Mouse (Mus musculus) embryonic stem cell, embryonic (primary cell): Measurements from ENCODE around the gene Fam102a.

Source experiments
- CTCF ChIA-PET, 4 experiments: fragments of 300-600 bp in 2 of 4; fragments of 350-600 bp in 2 of 4; sonication (Branson Sonifier 250); formaldehyde crosslinking; loops; one replicate each; lab custom pipeline; 2022; ENCODE audit warnings: inconsistent platforms in 2 of 4; lab: Charles Lee
- POLR2A ChIA-PET, 4 experiments: fragments of 300-600 bp in 2 of 4; fragments of 350-600 bp in 2 of 4; sonication (Branson Sonifier 250); formaldehyde crosslinking; loops; one replicate each; lab custom pipeline; 2022; ENCODE audit warnings: antibody characterized with exemption in 4 of 4, inconsistent platforms in 1 of 4; lab: Charles Lee

The Fam102a gene

GRCm38 (mm10) chr2:32617109-32617508, 82.0 kb downstream of the Fam102a start:
- CTCF ChIA-PET: interaction anchor here in 2 of 4 experiments (1.0 to 1.3 kb wide), 2 partner anchors 14 to 34 kb away, joined by 3 to 5 read pairs; no protein-coding TSS in a partner anchor
- POLR2A ChIA-PET: interaction anchor here in 2 of 4 experiments (0.6 to 1.7 kb wide), 7 partner anchors 8 to 83 kb away, joined by 3 to 7 read pairs (median 4); partner anchors contain the start of gene St6galnac4 (in 1 of the 2)

DNA sequence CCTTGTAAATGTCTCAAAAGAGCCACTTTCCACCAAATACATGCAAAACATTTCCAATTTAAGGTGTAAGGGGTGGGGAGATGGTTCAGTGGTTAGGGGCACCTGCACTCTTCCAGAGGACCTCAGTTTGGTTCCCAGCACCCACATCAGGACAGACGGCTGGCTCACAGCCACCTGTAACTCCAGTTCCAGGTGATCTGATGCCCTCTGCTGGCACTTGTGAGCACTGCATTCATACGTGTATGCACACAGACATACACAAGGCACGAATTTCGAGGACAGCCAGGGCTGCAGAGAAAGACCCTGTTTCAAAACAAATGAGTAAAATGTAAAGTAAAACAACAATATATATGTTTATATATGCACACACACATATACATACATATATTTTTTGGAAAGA, 82.5 kb downstream of the Fam102a start:
- ChIA-PET POLR2A (interaction anchor here in 3 of 4 experiments (0.6 to 3.0 kb wide), 5 partner anchors 9 to 128 kb away, joined by 3 to 20 read pairs (median 7); no protein-coding TSS in a partner anchor), CTCF (interaction anchor here in 1 of 4 experiments (1.4 kb wide), 1 partner anchor 72 kb away, joined by 3 read pairs; no protein-coding TSS in a partner anchor)

DNA sequence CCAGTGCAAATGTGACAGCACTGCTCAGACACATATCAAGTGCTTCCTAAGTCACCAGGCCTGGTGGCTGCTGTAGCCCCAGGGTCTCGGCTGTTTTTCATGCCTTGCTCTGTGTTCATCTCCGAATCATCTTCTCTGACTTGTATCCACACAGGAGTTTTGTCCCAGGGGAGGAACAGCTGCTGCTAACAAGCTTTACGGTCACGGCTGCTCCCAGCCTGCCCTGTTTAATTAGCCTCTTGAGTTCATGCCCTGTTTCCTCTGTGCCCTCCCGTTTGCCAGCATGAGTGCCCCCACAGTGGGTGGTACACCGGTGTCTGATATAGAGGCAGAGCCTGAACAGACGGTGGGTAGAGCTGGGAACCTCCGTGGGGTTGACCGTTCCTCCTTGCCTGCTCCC, 82.9 kb downstream of the Fam102a start:
- ChIA-PET CTCF (interaction anchor here in 2 of 4 experiments (0.9 to 1.4 kb wide), 3 partner anchors 10 to 71 kb away, joined by 3 to 6 read pairs (median 4); no protein-coding TSS in a partner anchor), POLR2A (interaction anchor here in 3 of 4 experiments (0.6 to 3.0 kb wide), 5 partner anchors 8 to 128 kb away, joined by 3 to 20 read pairs (median 4); no protein-coding TSS in a partner anchor)
